Mouse (Mus musculus) olfactory bulb, adult 2 months (tissue): ENCODE data around the gene Per1.

Experiments
- CTCF ChIP-seq: fragments of 200-500 bp; IDR thresholded peaks from 2 replicates; pipeline ENCODE4 v1.5.1; 2012; ENCODE audit warnings: low read depth, mild to moderate bottlenecking, low read length, moderate library complexity; ENCODE audit not compliant: insufficient read depth
- POLR2A ChIP-seq: fragments of 200-500 bp; IDR thresholded peaks from 2 replicates; pipeline ENCODE4 v1.6.1; 2012; ENCODE audit warnings: mild to moderate bottlenecking, low read depth, low read length, moderate library complexity; ENCODE audit not compliant: insufficient read depth

DNA sequence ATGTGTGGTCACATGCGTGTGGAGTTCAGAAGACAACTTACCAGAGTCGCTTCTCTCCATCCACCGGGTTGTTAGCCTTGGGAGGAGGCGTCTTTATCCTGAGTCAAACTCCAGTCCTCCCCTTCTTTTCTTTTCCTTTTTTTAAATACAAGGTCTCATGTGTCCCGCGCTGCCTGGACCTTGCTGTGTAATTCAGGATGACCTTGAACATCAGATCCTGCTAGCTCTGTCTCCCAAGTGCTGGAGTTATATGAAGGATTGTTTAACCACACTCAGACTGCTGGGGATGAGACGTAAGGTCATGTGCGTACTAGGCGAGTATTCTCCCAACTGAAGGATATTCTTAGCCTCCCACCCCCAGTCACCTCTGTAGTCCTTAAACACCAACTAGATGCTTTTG is 17.7 kb upstream of the Per1 start:
- TF ChIP-seq POLR2A (no peak), CTCF (no peak)
